Mouse (Mus musculus) WW6 (cell line): ENCODE measurements around the gene Dnajb2.

Experiments used
- DNase-seq: peaks from one replicate; pipeline ENCODE4 v3.0.0-alpha.2; 2013; ENCODE audit warnings: low read depth, low spot score

The Dnajb2 gene

GRCm38 (mm10) chr1:75292476-75293330 is 56.5 kb downstream of the Dnajb2 start:
- DNase-seq: no peak

GRCm38 (mm10) chr1:75293331-75293701 is 57.1 kb downstream of the Dnajb2 start:
- no peak for DNase-seq

- DNase-seq: no peak
Observed at GRCm38 (mm10) chr1:75294294-75294693, 58.1 kb downstream of the Dnajb2 start.
